Mouse (Mus musculus) liver, adult 2 months (tissue): ENCODE results near the gene Hrk. TPM values are rescaled to one million over a fixed set of nuclear protein-coding genes. Genes with fewer than 3 reads are reported as not detected.

Source experiments
- DNase-seq: peaks from one replicate; pipeline ENCODE4 v3.0.0-alpha.2; 2011; ENCODE audit warnings: low read depth, low spot score; ENCODE audit errors: extremely low read depth
- H3K27ac ChIP-seq: fragments of 200-500 bp; replicated peaks from 2 replicates; pipeline ENCODE4 v1.5.1; 2012; ENCODE audit warnings: low read depth, mild to moderate bottlenecking, control low read depth, inconsistent platforms, low read length; ENCODE audit not compliant: insufficient read depth
- H3K27me3 ChIP-seq: fragments of 200-500 bp; 2 replicates; pipeline ENCODE4 v1.6.1; 2012; ENCODE audit warnings: mild to moderate bottlenecking, moderate library complexity, low read length, inconsistent platforms; ENCODE audit not compliant: control insufficient read depth, insufficient read depth
- H3K36me3 ChIP-seq: fragments of 200-500 bp; 2 replicates; pipeline ENCODE4 v1.6.1; 2012; ENCODE audit warnings: low read length, inconsistent platforms; ENCODE audit not compliant: control insufficient read depth, insufficient read depth
- H3K4me1 ChIP-seq: fragments of 200-500 bp; 2 replicates; pipeline ENCODE4 v1.6.1; 2011; ENCODE audit warnings: low read length; ENCODE audit not compliant: control insufficient read depth, insufficient read depth
- H3K4me3 ChIP-seq: fragments of 200-500 bp; 2 replicates; pipeline ENCODE4 v1.5.1; 2011; ENCODE audit warnings: low read depth, mild to moderate bottlenecking, control low read depth, low read length, moderate library complexity; ENCODE audit not compliant: insufficient read depth
- H3K79me2 ChIP-seq: fragments of 200-500 bp; 2 replicates; pipeline ENCODE4 v1.6.1; 2012; ENCODE audit warnings: inconsistent platforms, mild to moderate bottlenecking, low read length, moderate library complexity; ENCODE audit not compliant: control insufficient read depth, insufficient read depth
- H3K9ac ChIP-seq: fragments of 200-500 bp; 2 replicates; pipeline ENCODE4 v1.6.1; 2012; ENCODE audit warnings: low read depth, mild to moderate bottlenecking, control low read depth, inconsistent platforms, low read length
- CTCF ChIP-seq: fragments of 200-500 bp; IDR thresholded peaks from 2 replicates; pipeline ENCODE4 v1.5.1; 2011; ENCODE audit warnings: low read depth, low read length, control low read depth
- POLR2A ChIP-seq: fragments of 200-500 bp; IDR thresholded peaks from 2 replicates; pipeline ENCODE4 v1.6.1; 2011; ENCODE audit warnings: low read length, control low read depth; ENCODE audit not compliant: insufficient read depth; ENCODE audit errors: extremely low read depth
- WGBS: fragments of 180-500 bp; shearing (Covaris S2); methylation state at CpG from one replicate; pipeline ENCODE4 v1.1.7; 2018; 5-methylcytosine and 5-hydroxymethylcytosine counted together
- polyA plus RNA-seq: library from polyadenylated mRNA; depleted of rRNA; stranded (reverse); fragments of >200 nt; gene quantifications from 2 replicates; pipeline ENCODE4 v1.2.3, GENCODE M21; 2012
- total RNA-seq: library from RNA; depleted of rRNA; stranded (reverse); fragments of >200 nt; gene quantifications from 2 replicates; pipeline ENCODE4 v1.2.3, GENCODE M21; 2014

Gene Hrk
- total and polyA plus RNA-seq, 2 experiments = 0.02 to 0.09 TPM

DNA sequence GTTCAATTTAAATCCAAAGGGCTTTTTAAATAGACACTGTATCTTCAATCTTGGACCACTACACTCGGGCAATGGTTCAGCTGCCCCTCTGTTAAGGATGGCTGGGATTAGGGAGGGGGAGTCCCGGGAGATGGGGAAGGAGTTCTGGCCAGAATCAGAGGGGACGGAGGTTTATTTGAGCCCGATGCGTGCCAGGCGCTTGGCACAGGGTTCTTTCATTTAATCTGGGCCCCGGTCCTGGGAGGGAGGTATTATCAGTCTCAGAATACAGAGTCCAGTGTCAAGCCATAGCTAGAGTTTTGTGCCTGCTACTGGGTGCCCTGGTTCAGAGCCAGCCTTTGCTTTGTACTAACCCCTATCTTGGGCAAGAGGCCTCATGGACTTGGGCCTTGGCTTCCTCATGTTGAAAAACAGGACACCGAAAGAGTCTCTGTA lies 3.1 kb downstream of the Hrk start:
- TF ChIP-seq CTCF (no peak), POLR2A (no peak)
- Histone ChIP-seq H3K79me2 (no peaks in the 10 kb centered on the region), H3K4me3 (no peak overlapping the region), H3K27ac (no peak overlapping the region), H3K4me1 (peaks cover 5% of the 10 kb centered on the region), H3K36me3 (no peaks in the 10 kb centered on the region), H3K27me3 (peaks cover 19% of the 10 kb centered on the region), H3K9ac (no peak overlapping the region)
- DNase-seq = peak; percentile 98
- 21% methylated on average over 8 of the region's 8 CpGs for WGBS

DNA sequence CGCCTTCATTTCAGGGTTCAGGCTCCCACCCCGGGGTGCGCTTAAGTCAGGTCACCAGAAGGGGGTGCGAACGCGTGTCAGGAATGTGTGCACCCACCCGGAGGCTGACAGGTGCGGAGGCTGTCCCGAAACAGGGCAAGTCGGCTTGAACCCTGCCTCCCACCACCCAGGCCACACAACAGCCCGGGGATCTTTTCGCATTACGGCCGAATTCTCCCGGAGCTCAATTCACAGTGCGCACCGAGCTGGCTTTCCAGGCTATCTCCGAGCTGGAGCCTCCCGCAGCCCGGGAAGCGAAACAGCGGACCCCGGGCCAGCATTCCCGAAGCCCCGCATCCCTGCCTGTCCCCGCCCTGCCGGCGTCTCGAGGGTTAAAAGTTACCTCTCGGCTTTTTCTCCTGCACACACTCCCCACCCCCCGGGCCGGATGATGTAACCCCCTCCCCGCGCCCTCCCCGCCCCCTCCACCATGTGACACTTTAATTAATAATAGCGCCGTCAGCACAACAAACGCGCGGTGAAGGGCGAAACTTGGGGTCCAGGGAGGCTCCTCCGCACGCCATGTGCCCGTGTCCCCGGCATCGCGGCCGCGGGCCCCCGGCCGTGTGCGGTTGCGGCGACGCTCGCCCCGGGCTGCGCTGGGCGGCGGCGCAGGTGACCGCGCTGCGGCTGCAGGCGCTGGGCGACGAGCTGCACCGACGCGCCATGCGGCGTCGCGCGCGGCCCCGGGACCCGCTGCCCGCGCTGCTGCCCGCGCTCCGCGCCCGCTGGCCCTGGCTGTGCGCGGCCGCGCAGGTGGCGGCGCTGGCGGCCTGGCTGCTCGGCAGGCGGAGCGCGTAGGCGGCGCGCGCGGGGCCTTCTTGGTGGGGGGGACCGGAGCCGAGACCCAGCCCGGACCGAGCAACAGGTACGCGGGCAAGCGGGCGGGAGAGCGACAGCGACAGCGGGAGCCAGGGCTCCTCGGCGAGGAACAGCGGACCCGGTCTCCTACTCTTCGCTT lies 5.1 kb downstream of the Hrk start:
- no peak for DNase-seq
- peaks cover 26% of the 10 kb centered on the region for H3K27me3 ChIP-seq
- H3K36me3 ChIP-seq = no peaks in the 10 kb centered on the region
- no peaks in the 10 kb centered on the region for H3K79me2 ChIP-seq
- H3K4me1 ChIP-seq = peaks cover 5% of the 10 kb centered on the region
- H3K4me3 ChIP-seq = peak overlapping the region; percentile 47; the same call in 1 of the 2 replicates
- no peak overlapping the region for H3K27ac ChIP-seq
- peak overlapping the region; percentile 65 for H3K9ac ChIP-seq
- TF ChIP-seq CTCF = 0 out of 2 replicates have a peak, but pooled peaks have one; percentile 4
- TF ChIP-seq POLR2A = no peak
- 6% methylated on average over 116 of the region's 117 CpGs for WGBS

- Histone ChIP-seq H3K27me3 (peaks cover 29% of the 10 kb centered on the region), H3K4me1 (peaks cover 5% of the 10 kb centered on the region), H3K4me3 (no peak overlapping the region), H3K27ac (no peak overlapping the region), H3K79me2 (no peaks in the 10 kb centered on the region), H3K36me3 (no peaks in the 10 kb centered on the region), H3K9ac (no peak overlapping the region)
- DNase-seq = peak; percentile 9
- peak; percentile 40 for TF ChIP-seq CTCF
- no peak for TF ChIP-seq POLR2A
- WGBS = 3% methylated on average over 25 of the region's 25 CpGs
Measured at GRCm38 (mm10) chr5:118170888-118171529, 6.6 kb downstream of the Hrk start.

- Histone ChIP-seq H3K9ac (no peak overlapping the region), H3K27ac (no peak overlapping the region), H3K4me1 (peaks cover 5% of the 10 kb centered on the region), H3K36me3 (no peaks in the 10 kb centered on the region), H3K79me2 (no peaks in the 10 kb centered on the region), H3K4me3 (no peak overlapping the region), H3K27me3 (peaks cover 29% of the 10 kb centered on the region)
- TF ChIP-seq CTCF (no peak), POLR2A (no peak)
- DNase-seq = no peak
- 2% methylated on average over 36 of the region's 36 CpGs for WGBS
Measured at GRCm38 (mm10) chr5:118171665-118172064, 7.2 kb downstream of the Hrk start.

- WGBS = under 1% methylated on average over 27 of the region's 27 CpGs
- TF ChIP-seq CTCF = no peak
- no peak for TF ChIP-seq POLR2A
- H3K79me2 ChIP-seq = no peaks in the 10 kb centered on the region
- peaks cover 29% of the 10 kb centered on the region for H3K27me3 ChIP-seq
- H3K4me3 ChIP-seq = peak overlapping the region; percentile 29
- no peak for DNase-seq
- no peaks in the 10 kb centered on the region for H3K36me3 ChIP-seq
- no peak overlapping the region for H3K9ac ChIP-seq
- peaks cover 5% of the 10 kb centered on the region for H3K4me1 ChIP-seq
- H3K27ac ChIP-seq = no peak overlapping the region
Measured at GRCm38 (mm10) chr5:118172078-118172723, 7.8 kb downstream of the Hrk start.
